Comparison of ENCODE assay signal across 8 mouse cellular contexts in the genomic region with DNA sequence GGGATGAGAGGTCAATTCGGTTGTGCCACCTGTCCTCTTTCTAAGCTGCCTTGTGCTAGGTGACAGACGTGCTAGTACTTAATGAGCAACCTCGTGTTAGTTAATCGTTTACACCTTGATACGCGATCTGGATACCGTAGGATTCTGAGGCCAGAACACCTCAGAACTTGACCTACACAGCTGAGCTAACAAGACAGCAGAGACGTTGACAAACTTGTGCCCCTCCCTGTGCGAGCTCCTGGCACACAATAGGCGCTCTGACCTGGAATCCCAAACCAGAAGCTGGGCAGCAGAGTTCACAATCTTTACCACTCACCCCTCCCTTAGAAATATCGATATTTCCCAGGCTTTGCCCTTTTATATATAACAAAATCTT. TPM values are rescaled to one million over a fixed set of nuclear protein-coding genes. Genes with fewer than 3 reads are reported as not detected.
DNase-seq lines count a peak whose midpoint lies in the region; ATAC-seq and TF ChIP-seq lines count a peak whose summit lies in the region.

No protein-coding gene starts in this region.

- H3K4me1 ChIP-seq in heart, embryonic 10.5 days = peaks cover 44% of the 10 kb centered on the region
- H3K4me1 ChIP-seq in bone marrow, adult 2 months (ENCODE audit: control insufficient read depth, insufficient read depth, low read length) = peaks cover 5% of the 10 kb centered on the region
- peaks cover 10% of the 10 kb centered on the region for H3K4me1 ChIP-seq in hindbrain, embryonic 11.5 days (replicated peaks; ENCODE audit: control insufficient read depth, insufficient read depth, low read length)
- H3K4me1 ChIP-seq in liver, embryonic 11.5 days (replicated peaks; ENCODE audit: control insufficient read depth, insufficient read depth, low read length) = peaks cover 28% of the 10 kb centered on the region
- H3K4me1 ChIP-seq in neural tube, embryonic 14.5 days (ENCODE audit: control insufficient read depth, insufficient read depth, low read length) = peaks cover 24% of the 10 kb centered on the region

- H3K9me3 ChIP-seq in heart, embryonic 10.5 days = no peaks in the 10 kb centered on the region
- H3K9me3 ChIP-seq in hindbrain, embryonic 11.5 days (ENCODE audit: control insufficient read depth, low read length) = no peaks in the 10 kb centered on the region
- H3K9me3 ChIP-seq in liver, embryonic 11.5 days (ENCODE audit: control insufficient read depth, low read length) = no peaks in the 10 kb centered on the region
- no peaks in the 10 kb centered on the region for H3K9me3 ChIP-seq in neural tube, embryonic 14.5 days (ENCODE audit: control insufficient read depth, low read length)

- H3K4me2 ChIP-seq in hindbrain, embryonic 11.5 days (replicated peaks; ENCODE audit: low read depth, low read length) = peak overlapping the region; percentile 98
- H3K4me2 ChIP-seq in liver, embryonic 11.5 days = peak overlapping the region; percentile 100
- H3K4me2 ChIP-seq in neural tube, embryonic 14.5 days (ENCODE audit: low read depth, low read length) = peak overlapping the region; percentile 95

- ATAC-seq in hindbrain, embryonic 11.5 days (ENCODE audit: low FRiP score) = peak; percentile 5; the same call in 1 of the 2 replicates
- peak; percentile 27 for ATAC-seq in liver, embryonic 11.5 days (replicated peaks; ENCODE audit: low FRiP score)
- ATAC-seq in neural tube, embryonic 14.5 days (ENCODE audit: low read depth) = no peak

- H3K36me3 ChIP-seq in heart, embryonic 10.5 days = no peaks in the 10 kb centered on the region
- no peaks in the 10 kb centered on the region for H3K36me3 ChIP-seq in hindbrain, embryonic 11.5 days (ENCODE audit: control insufficient read depth, insufficient read depth, low read length)
- 0 out of 2 replicates have a peak, but pooled peaks cover 2% of the 10 kb centered on the region for H3K36me3 ChIP-seq in liver, embryonic 11.5 days (ENCODE audit: control insufficient read depth, insufficient read depth, low read length)
- no peaks in the 10 kb centered on the region for H3K36me3 ChIP-seq in neural tube, embryonic 14.5 days (ENCODE audit: control insufficient read depth, insufficient read depth, low read length)

- peak overlapping the region; percentile 83 for H3K27ac ChIP-seq in heart, embryonic 10.5 days
- no peak overlapping the region; the same call in 1 of the 2 replicates for H3K27ac ChIP-seq in bone marrow, adult 2 months (ENCODE audit: control insufficient read depth, insufficient read depth, low read depth, low read length, poor library complexity)
- H3K27ac ChIP-seq in hindbrain, embryonic 11.5 days (ENCODE audit: low read depth, low read length) = no peak overlapping the region
- peak overlapping the region; percentile 82 for H3K27ac ChIP-seq in liver, embryonic 11.5 days (ENCODE audit: low read depth, low read length)
- no peak overlapping the region for H3K27ac ChIP-seq in neural tube, embryonic 14.5 days (ENCODE audit: low read depth, low read length)

- peak overlapping the region; percentile 40; the same call in 1 of the 2 replicates for H3K9ac ChIP-seq in hindbrain, embryonic 11.5 days (ENCODE audit: low read depth, low read length)
- peak overlapping the region; percentile 78 for H3K9ac ChIP-seq in liver, embryonic 11.5 days (ENCODE audit: low read depth, low read length)
- no peak overlapping the region for H3K9ac ChIP-seq in neural tube, embryonic 14.5 days (replicated peaks; ENCODE audit: low read depth, low read length)

- H3K4me3 ChIP-seq in heart, embryonic 10.5 days = peak overlapping the region; percentile 81
- peak overlapping the region; percentile 63 for H3K4me3 ChIP-seq in bone marrow, adult 2 months (replicated peaks; ENCODE audit: control insufficient read depth, low read depth, low read length)
- H3K4me3 ChIP-seq in hindbrain, embryonic 11.5 days (ENCODE audit: low read depth, low read length) = peak overlapping the region; percentile 63
- peak overlapping the region; percentile 65 for H3K4me3 ChIP-seq in liver, embryonic 11.5 days (ENCODE audit: low read depth, low read length)
- H3K4me3 ChIP-seq in neural tube, embryonic 14.5 days (ENCODE audit: low read depth, low read length) = peak overlapping the region; percentile 51

- peaks cover 27% of the 10 kb centered on the region for H3K27me3 ChIP-seq in heart, embryonic 10.5 days (ENCODE audit: insufficient read depth, poor library complexity, severe bottlenecking)
- H3K27me3 ChIP-seq in hindbrain, embryonic 11.5 days (ENCODE audit: control insufficient read depth, insufficient read depth, low read length) = peaks cover 33% of the 10 kb centered on the region
- H3K27me3 ChIP-seq in liver, embryonic 11.5 days (replicated peaks; ENCODE audit: control insufficient read depth, insufficient read depth, low read length) = peaks cover 12% of the 10 kb centered on the region
- peaks cover 32% of the 10 kb centered on the region for H3K27me3 ChIP-seq in neural tube, embryonic 14.5 days (ENCODE audit: control insufficient read depth, insufficient read depth, low read length)

- WGBS in heart, embryonic 10.5 days = under 1% methylated on average over 11 of the region's 11 CpGs
- 0% methylated on average over 11 of the region's 11 CpGs for WGBS in bone marrow, adult 2 months
- under 1% methylated on average over 11 of the region's 11 CpGs for WGBS in hindbrain, embryonic 11.5 days
- 0% methylated on average over 11 of the region's 11 CpGs for WGBS in liver, embryonic 11.5 days
- 0% methylated on average over 11 of the region's 11 CpGs for WGBS in neural tube, embryonic 14.5 days

- DNase-seq in heart, embryonic 10.5 days (ENCODE audit: low spot score) = no peak
- no peak for DNase-seq in heart, adult 11 months
- no peak for DNase-seq in hindbrain, embryonic 11.5 days (ENCODE audit: low spot score)
- DNase-seq in liver, embryonic 11.5 days (ENCODE audit: low spot score) = no peak
- DNase-seq in frontal cortex, postnatal 10 days (ENCODE audit: low spot score in 2 of 2) = no peak
- DNase-seq in layer of hippocampus, postnatal 36 days = no peak

- no peak for TF ChIP-seq CTCF in bone marrow, adult 2 months (IDR thresholded peaks at IDR 0.05; ENCODE audit: control insufficient read depth, insufficient read depth, low read length)

- TF ChIP-seq POLR2A in bone marrow, adult 2 months (IDR thresholded peaks at IDR 0.05; ENCODE audit: borderline replicate concordance, control insufficient read depth, low read depth, low read length) = no peak

RNA-seq across cellular contexts. Expression of a gene that starts 0.6 kb away (rescaled TPM):
- 1.4 and 1.8 TPM in 2 replicates for polyA plus RNA-seq in heart, embryonic 10.5 days (2016; fragmentation: Nextera tagmentation; extraction: Ambion mirVana)
- 1.6 and 2.1 TPM in 2 replicates for polyA plus RNA-seq in bone marrow, adult 2 months (2011; ENCODE audit: insufficient read depth, insufficient read length, low replicate concordance, missing spikeins)
- 0.33 and 0.52 TPM in 2 replicates for polyA plus RNA-seq in hindbrain, embryonic 11.5 days (2014; fragmentation: Nextera tagmentation; extraction: Ambion mirVana)
- 2.2 and 2.7 TPM in 2 replicates for polyA plus RNA-seq in liver, embryonic 11.5 days (2014; fragmentation: Nextera tagmentation; extraction: Ambion mirVana)
- polyA plus RNA-seq in neural tube, embryonic 14.5 days (2014; fragmentation: Nextera tagmentation; extraction: Ambion mirVana) = 0.08 and 0.13 TPM in 2 replicates
- under 1 TPM; 0.70 to 0.94 TPM for total RNA-seq in layer of hippocampus, postnatal 36 days (2021)

RNA-seq across cellular contexts. Expression of a gene that starts 47.9 kb away (rescaled TPM):
- polyA plus RNA-seq in heart, embryonic 10.5 days (2016; fragmentation: Nextera tagmentation; extraction: Ambion mirVana) = 4.0 and 5.4 TPM in 2 replicates
- polyA plus RNA-seq in bone marrow, adult 2 months (2011; ENCODE audit: insufficient read depth, insufficient read length, low replicate concordance, missing spikeins) = 2.8 and 8.6 TPM in 2 replicates
- 11.5 and 13.4 TPM in 2 replicates for polyA plus RNA-seq in hindbrain, embryonic 11.5 days (2014; fragmentation: Nextera tagmentation; extraction: Ambion mirVana)
- polyA plus RNA-seq in liver, embryonic 11.5 days (2014; fragmentation: Nextera tagmentation; extraction: Ambion mirVana) = 3.4 and 4.7 TPM in 2 replicates
- polyA plus RNA-seq in neural tube, embryonic 14.5 days (2014; fragmentation: Nextera tagmentation; extraction: Ambion mirVana) = 6.4 and 6.9 TPM in 2 replicates
- total RNA-seq in layer of hippocampus, postnatal 36 days (2021) = 10 to 100 TPM; 14.1 to 16.9 TPM

Comparison
In these comparisons a context has a peak if more than half of its experiments do, and no peak if none do; other contexts are left out.
1. H3K27ac ChIP-seq: peak in heart, embryonic 10.5 days (single experiment) and liver, embryonic 11.5 days (single experiment); none in bone marrow, adult 2 months (single experiment), hindbrain, embryonic 11.5 days (single experiment) and neural tube, embryonic 14.5 days (single experiment).
2. Peak in every context shown above with its lines, with median percentiles within 50 percentile points of each other: H3K4me3 ChIP-seq and H3K4me2 ChIP-seq.